Mouse (Mus musculus) forebrain, embryonic 10.5 days (tissue): ENCODE data around the gene Tarsl2. TPM values are rescaled to one million over a fixed set of nuclear protein-coding genes. Genes with fewer than 3 reads are reported as not detected.

ENCODE experiments used
- DNase-seq: peaks from one replicate; pipeline ENCODE4 v3.0.0-alpha.2; 2017; ENCODE audit warnings: low spot score; ENCODE audit errors: extremely low spot score
- H3K27ac ChIP-seq: fragments of 300-500 bp; sonication (generic); 2 replicates; pipeline ENCODE4 v1.5.1; 2016; ENCODE audit warnings: mild to moderate bottlenecking
- H3K27me3 ChIP-seq: fragments of 300-500 bp; sonication (generic); 2 replicates; pipeline ENCODE4 v1.6.1; 2016; ENCODE audit warnings: mild to moderate bottlenecking; ENCODE audit not compliant: poor library complexity, severe bottlenecking
- H3K36me3 ChIP-seq: fragments of 300-500 bp; sonication (generic); replicated peaks from 2 replicates; pipeline ENCODE4 v1.6.1; 2016; ENCODE audit warnings: mild to moderate bottlenecking, moderate library complexity
- H3K4me1 ChIP-seq: fragments of 300-500 bp; sonication (generic); 2 replicates; pipeline ENCODE4 v1.6.1; 2016
- H3K4me3 ChIP-seq: fragments of 300-500 bp; sonication (generic); 2 replicates; pipeline ENCODE4 v1.5.1; 2016; ENCODE audit warnings: mild to moderate bottlenecking, moderate library complexity
- H3K9me3 ChIP-seq: fragments of 300-500 bp; sonication (generic); 2 replicates; pipeline ENCODE4 v1.6.1; 2016; ENCODE audit warnings: mild to moderate bottlenecking, moderate library complexity
- WGBS: fragments of 180-500 bp; shearing (Covaris S2); methylation state at CpG from one replicate; pipeline ENCODE4 v1.1.7; 2016; 5-methylcytosine and 5-hydroxymethylcytosine counted together
- polyA plus RNA-seq: library from polyadenylated mRNA; unstranded; fragments of >200 nt; fragmentation: Nextera tagmentation; extraction: Ambion mirVana; gene quantifications from 2 replicates; pipeline ENCODE4 v1.2.1, GENCODE M21; 2016

The Tarsl2 gene
- polyA plus RNA-seq, 1 experiment from 2014 or later, result 8.8 TPM

- no peak for DNase-seq
- Histone ChIP-seq H3K4me3 (no peak overlapping the region), H3K9me3 (no peaks in the 10 kb centered on the region), H3K27me3 (no peaks in the 10 kb centered on the region), H3K27ac (no peak overlapping the region), H3K36me3 (peaks cover 24% of the 10 kb centered on the region), H3K4me1 (no peaks in the 10 kb centered on the region)
- WGBS, result 92% methylated on average over 14 of the region's 14 CpGs
Measured at GRCm38 (mm10) chr7:65663886-65664285, 19.2 kb downstream of the Tarsl2 start.

GRCm38 (mm10) chr7:65667491-65667890 is 22.8 kb downstream of the Tarsl2 start:
- no peak for DNase-seq
- Histone ChIP-seq H3K27me3 (no peaks in the 10 kb centered on the region), H3K4me3 (no peak overlapping the region), H3K27ac (no peak overlapping the region), H3K4me1 (no peaks in the 10 kb centered on the region), H3K9me3 (no peaks in the 10 kb centered on the region), H3K36me3 (peaks cover 27% of the 10 kb centered on the region)
- 93% methylated on average over 6 of the region's 6 CpGs for WGBS

- no peaks in the 10 kb centered on the region for H3K9me3 ChIP-seq
- H3K27ac ChIP-seq, result no peak overlapping the region
- WGBS, result 74% methylated on average over 10 of the region's 10 CpGs
- H3K4me1 ChIP-seq, result no peaks in the 10 kb centered on the region
- H3K4me3 ChIP-seq, result no peak overlapping the region
- peaks cover 18% of the 10 kb centered on the region; the same call in 1 of the 2 replicates for H3K36me3 ChIP-seq
- DNase-seq, result no peak
- H3K27me3 ChIP-seq, result no peaks in the 10 kb centered on the region
Measured at GRCm38 (mm10) chr7:65678050-65678449, 33.4 kb downstream of the Tarsl2 start.

- Histone ChIP-seq H3K4me1 (no peaks in the 10 kb centered on the region), H3K4me3 (no peak overlapping the region), H3K36me3 (peaks cover 16% of the 10 kb centered on the region; the same call in 1 of the 2 replicates), H3K9me3 (no peaks in the 10 kb centered on the region), H3K27ac (no peak overlapping the region), H3K27me3 (no peaks in the 10 kb centered on the region)
- 84% methylated on average over 7 of the region's 7 CpGs for whole genome bisulfite sequencing
- DNase-seq, result no peak
Measured at GRCm38 (mm10) chr7:65678900-65679595, 34.4 kb downstream of the Tarsl2 start.

- DNase-seq, result no peak
- peaks cover 10% of the 10 kb centered on the region for H3K4me1 ChIP-seq
- H3K4me3 ChIP-seq, result no peak overlapping the region
- WGBS, result 84% methylated on average over 5 of the region's 5 CpGs
- H3K27ac ChIP-seq, result no peak overlapping the region
- peaks cover 13% of the 10 kb centered on the region; the same call in 1 of the 2 replicates for H3K36me3 ChIP-seq
- no peaks in the 10 kb centered on the region for H3K9me3 ChIP-seq
- H3K27me3 ChIP-seq, result no peaks in the 10 kb centered on the region
Measured at GRCm38 (mm10) chr7:65681166-65681565, 36.5 kb downstream of the Tarsl2 start.

- 63% methylated on average over 7 of the region's 7 CpGs for WGBS
- Histone ChIP-seq H3K4me3 (no peak overlapping the region), H3K4me1 (peaks cover 10% of the 10 kb centered on the region), H3K27ac (0 out of 2 replicates have a peak overlapping the region, but pooled peaks have one; percentile 11), H3K36me3 (peaks cover 18% of the 10 kb centered on the region), H3K27me3 (no peaks in the 10 kb centered on the region), H3K9me3 (no peaks in the 10 kb centered on the region)
- DNase-seq, result no peak
Measured at GRCm38 (mm10) chr7:65684256-65684835, 39.6 kb downstream of the Tarsl2 start.

- DNase-seq, result no peak
- H3K4me3 ChIP-seq, result no peak overlapping the region
- H3K4me1 ChIP-seq, result peaks cover 10% of the 10 kb centered on the region
- H3K9me3 ChIP-seq, result no peaks in the 10 kb centered on the region
- WGBS, result 92% methylated on average over 9 of the region's 9 CpGs
- no peaks in the 10 kb centered on the region for H3K27me3 ChIP-seq
- H3K27ac ChIP-seq, result no peak overlapping the region
- peaks cover 18% of the 10 kb centered on the region for H3K36me3 ChIP-seq
Measured at GRCm38 (mm10) chr7:65686664-65687063, 42.0 kb downstream of the Tarsl2 start.

- no peak within 1 kb of the TSS for H3K4me3 ChIP-seq
- WGBS, result 91% methylated on average over 7 of the region's 7 CpGs
- no peak within 1 kb of the TSS for H3K27ac ChIP-seq
Measured at GRCm38 (mm10) chr7:65690869-65691268, 46.2 kb downstream of the Tarsl2 start, which contains the start of gene Tm2d3. TSS of gene Tm2d3 (plus strand) at chr7:65691169.

GRCm38 (mm10) chr7:65691929-65692605 is 47.4 kb downstream of the Tarsl2 start:
- no peak for DNase-seq
- H3K27me3 ChIP-seq, result no peaks in the 10 kb centered on the region
- H3K4me1 ChIP-seq, result peaks cover 20% of the 10 kb centered on the region
- 87% methylated on average over 8 of the region's 8 CpGs for WGBS
- peak overlapping the region; percentile 87; the same call in 1 of the 2 replicates for H3K4me3 ChIP-seq
- no peaks in the 10 kb centered on the region for H3K9me3 ChIP-seq
- peaks cover 29% of the 10 kb centered on the region for H3K36me3 ChIP-seq
- no peak overlapping the region for H3K27ac ChIP-seq

More at GRCm38 (mm10) chr7:65690869-65691268, 46.2 kb downstream of the Tarsl2 start, which contains the start of gene Tm2d3:
- DNase-seq, result no peak
- H3K4me1 ChIP-seq, result peaks cover 20% of the 10 kb centered on the region
- H3K36me3 ChIP-seq, result peaks cover 24% of the 10 kb centered on the region
- no peaks in the 10 kb centered on the region for H3K27me3 ChIP-seq
- no peaks in the 10 kb centered on the region for H3K9me3 ChIP-seq

- Histone ChIP-seq H3K27me3 (no peaks in the 10 kb centered on the region), H3K4me1 (peaks cover 20% of the 10 kb centered on the region), H3K9me3 (no peaks in the 10 kb centered on the region), H3K36me3 (peaks cover 33% of the 10 kb centered on the region), H3K4me3 (peak overlapping the region; percentile 87), H3K27ac (peak overlapping the region; percentile 94)
- DNase-seq, result no peak
- WGBS, result 2% methylated on average over 10 of the region's 10 CpGs
Measured at GRCm38 (mm10) chr7:65692883-65693282, 48.2 kb downstream of the Tarsl2 start.

GRCm38 (mm10) chr7:65693301-65693821 is 48.7 kb downstream of the Tarsl2 start:
- WGBS, result under 1% methylated on average over 52 of the region's 52 CpGs
- H3K4me1 ChIP-seq, result peaks cover 20% of the 10 kb centered on the region

GRCm38 (mm10) chr7:65696450-65696849 is 51.8 kb downstream of the Tarsl2 start:
- no peaks in the 10 kb centered on the region for H3K9me3 ChIP-seq
- DNase-seq, result no peak
- WGBS, result 59% methylated on average over 2 of the region's 2 CpGs
- no peaks in the 10 kb centered on the region for H3K27me3 ChIP-seq
- no peak overlapping the region for H3K4me3 ChIP-seq
- H3K4me1 ChIP-seq, result peaks cover 20% of the 10 kb centered on the region
- no peak overlapping the region for H3K27ac ChIP-seq
- H3K36me3 ChIP-seq, result peaks cover 66% of the 10 kb centered on the region

More at GRCm38 (mm10) chr7:65693301-65693821, 48.7 kb downstream of the Tarsl2 start:
- no peaks in the 10 kb centered on the region for H3K9me3 ChIP-seq
- DNase-seq, result peak; percentile 85
- peak overlapping the region; percentile 87 for H3K4me3 ChIP-seq
- peak overlapping the region; percentile 94 for H3K27ac ChIP-seq
- H3K36me3 ChIP-seq, result peaks cover 35% of the 10 kb centered on the region
- no peaks in the 10 kb centered on the region for H3K27me3 ChIP-seq
